Mouse (Mus musculus) kidney, postnatal 0 days (tissue): ENCODE results near the gene Rab24. TPM values are rescaled to one million over a fixed set of nuclear protein-coding genes. Genes with fewer than 3 reads are reported as not detected.

ENCODE experiments used
- ATAC-seq: fragments of 200-750 bp; cut with Nextera tagmentation; replicated peaks from 2 replicates; pipeline ENCODE4 v1.8.0; 2017; ENCODE audit warnings: low read depth, moderate number of reproducible peaks, moderate TSS enrichment, moderate library complexity; ENCODE audit not compliant: low FRiP score
- DNase-seq: peaks from one replicate; pipeline ENCODE4 v3.0.0-alpha.2; 2016; ENCODE audit warnings: low spot score
- H3K27ac ChIP-seq: fragments of 300-500 bp; sonication (generic); 2 replicates; pipeline ENCODE4 v1.5.1; 2014; ENCODE audit warnings: mild to moderate bottlenecking
- H3K27me3 ChIP-seq: fragments of 300-500 bp; sonication (generic); 2 replicates; pipeline ENCODE4 v1.6.1; 2014; ENCODE audit warnings: low read length, mixed read lengths; ENCODE audit not compliant: insufficient read depth
- H3K36me3 ChIP-seq: fragments of 300-500 bp; sonication (generic); 2 replicates; pipeline ENCODE4 v1.6.1; 2014; ENCODE audit warnings: low read length, mixed read lengths; ENCODE audit not compliant: insufficient read depth
- H3K4me1 ChIP-seq: fragments of 300-500 bp; sonication (generic); replicated peaks from 2 replicates; pipeline ENCODE4 v1.6.1; 2014; ENCODE audit warnings: antibody characterized with exemption, low read length, mixed read lengths; ENCODE audit not compliant: insufficient read depth
- H3K4me2 ChIP-seq: fragments of 300-500 bp; sonication (generic); 2 replicates; pipeline ENCODE4 v1.6.1; 2014; ENCODE audit warnings: mild to moderate bottlenecking, low read length, moderate library complexity, mixed read lengths
- H3K4me3 ChIP-seq: fragments of 300-500 bp; sonication (generic); replicated peaks from 2 replicates; pipeline ENCODE4 v1.5.1; 2014; ENCODE audit warnings: low read depth, low read length
- H3K9ac ChIP-seq: fragments of 300-500 bp; sonication (generic); 2 replicates; pipeline ENCODE4 v1.6.1; 2014; ENCODE audit warnings: low read depth, low read length
- H3K9me3 ChIP-seq: fragments of 300-500 bp; sonication (generic); replicated peaks from 2 replicates; pipeline ENCODE4 v1.6.1; 2016; ENCODE audit warnings: low read length, inconsistent platforms, mixed read lengths
- CTCF ChIP-seq: IDR thresholded peaks from 2 replicates; pipeline ENCODE4 v1.5.1; 2016; ENCODE audit warnings: antibody characterized with exemption, low read depth, mild to moderate bottlenecking, moderate library complexity
- WGBS: fragments of 180-500 bp; shearing (Covaris S2); extraction: QIAGEN DNeasy Blood & Tissue Kit; methylation state at CpG from one replicate; pipeline ENCODE4 v1.1.7; 2014; 5-methylcytosine and 5-hydroxymethylcytosine counted together
- polyA plus RNA-seq: library from polyadenylated mRNA; unstranded; fragments of >200 nt; fragmentation: Nextera tagmentation; extraction: Ambion mirVana; gene quantifications from 2 replicates; pipeline ENCODE4 v1.2.1, GENCODE M21; 2015

Rab24 gene
- polyA plus RNA-seq, 1 experiment from 2014 or later, result 93.1 TPM

DNA sequence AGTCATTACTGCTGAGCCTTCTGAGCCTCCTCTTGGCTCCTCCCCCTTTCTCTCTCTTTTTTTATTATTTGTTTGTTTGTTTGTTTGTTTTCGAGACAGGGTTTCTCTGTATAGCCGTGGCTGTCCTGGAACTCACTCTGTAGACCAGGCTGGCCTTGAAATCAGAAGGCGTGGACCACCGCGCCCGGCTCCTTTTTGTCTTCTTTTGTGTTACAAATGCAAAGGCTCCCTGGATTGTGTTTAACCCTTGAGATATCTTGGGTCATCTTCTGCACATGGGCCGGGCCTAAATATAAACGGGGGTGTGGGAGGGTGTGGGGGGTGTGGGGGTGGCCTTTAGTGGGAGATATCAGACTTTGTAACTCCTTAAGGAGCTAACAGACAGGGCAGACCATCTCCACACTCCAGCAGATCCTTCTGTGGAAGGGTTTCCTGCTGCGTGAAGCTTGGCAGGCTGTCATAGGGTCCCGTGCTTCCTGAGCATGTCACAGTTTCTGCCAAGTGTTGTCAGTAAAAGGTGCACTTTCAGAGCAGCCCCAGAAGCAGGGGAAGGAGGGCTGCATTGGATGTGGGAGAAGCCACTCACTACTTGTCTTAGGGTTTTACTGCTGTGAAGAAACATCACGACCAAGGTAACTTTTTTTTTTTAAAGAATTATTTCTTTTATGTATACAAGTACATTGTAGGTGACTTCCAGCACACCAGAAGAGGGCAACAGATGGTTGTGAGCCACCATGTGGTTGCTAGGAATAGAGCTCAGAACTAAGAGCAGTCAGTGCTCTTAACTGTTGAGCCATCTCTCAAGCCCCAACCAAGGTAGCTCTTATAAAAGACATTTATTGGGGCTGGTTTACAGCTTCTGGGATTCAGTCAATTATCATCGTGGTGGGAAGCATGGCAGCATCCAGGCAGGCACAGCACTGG is 16.6 kb upstream of the Rab24 start:
- H3K27ac ChIP-seq, result no peak overlapping the region
- H3K9ac ChIP-seq, result no peak overlapping the region
- TF ChIP-seq CTCF, result no peak
- H3K27me3 ChIP-seq, result no peaks in the 10 kb centered on the region
- DNase-seq, result no peak
- no peaks in the 10 kb centered on the region for H3K36me3 ChIP-seq
- H3K4me2 ChIP-seq, result no peak overlapping the region
- no peak for ATAC-seq
- H3K4me3 ChIP-seq, result no peak overlapping the region
- no peaks in the 10 kb centered on the region for H3K9me3 ChIP-seq
- H3K4me1 ChIP-seq, result no peaks in the 10 kb centered on the region
- 57% methylated on average over 12 of the region's 12 CpGs for whole genome bisulfite sequencing

DNA sequence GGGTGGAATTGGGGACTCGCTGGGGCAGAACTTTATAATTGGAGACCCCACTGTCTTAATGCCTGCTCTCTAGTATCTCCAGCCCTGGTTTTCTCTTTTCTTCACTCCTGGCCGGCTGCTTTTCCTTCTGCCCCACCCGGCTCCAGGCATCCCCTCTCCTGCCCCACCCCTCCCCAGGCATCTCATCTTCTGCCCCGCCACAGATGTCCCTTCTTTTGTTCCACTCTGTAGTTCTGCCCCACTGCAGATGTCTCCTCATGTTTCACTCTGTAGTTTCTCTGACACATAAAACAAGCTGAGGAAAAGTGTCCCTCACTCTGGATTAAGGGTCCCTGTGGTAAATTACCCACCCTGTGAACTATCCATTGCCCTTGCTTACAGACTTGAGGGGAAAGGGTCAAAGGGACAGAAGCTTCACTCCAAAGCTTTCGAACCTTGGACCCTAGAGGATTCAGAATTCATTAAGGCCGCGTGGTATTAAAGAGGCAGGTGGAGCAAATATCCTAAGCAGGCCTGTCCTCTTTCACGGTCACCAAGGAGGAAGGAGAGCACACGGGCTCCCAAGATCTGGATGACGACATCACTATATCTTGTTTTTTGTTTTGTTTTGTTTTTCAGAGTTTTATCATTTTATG is 15.7 kb upstream of the Rab24 start:
- ATAC-seq, result no peak

DNA sequence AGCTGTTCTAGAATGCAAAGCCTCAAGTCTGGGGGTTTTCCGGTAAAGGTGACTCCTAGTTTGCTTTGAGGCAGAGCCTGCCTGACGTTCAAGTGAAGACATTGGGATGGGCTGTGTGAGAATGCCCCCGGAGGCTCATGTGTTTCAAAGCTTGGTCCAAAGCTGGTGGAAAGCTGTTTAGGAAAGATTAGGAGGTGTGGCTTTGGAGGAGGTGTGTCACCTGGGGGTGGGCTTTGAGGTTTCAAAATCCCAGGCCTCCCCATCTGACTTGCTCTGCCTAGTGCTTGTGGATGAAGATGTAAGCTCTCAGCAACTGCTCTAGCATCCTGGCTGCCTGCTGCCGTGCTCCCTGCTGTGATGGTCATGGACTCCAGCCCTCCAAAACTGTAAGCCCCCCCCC is 14.0 kb upstream of the Rab24 start:
- Histone ChIP-seq H3K4me3 (no peak overlapping the region), H3K4me1 (peaks cover 2% of the 10 kb centered on the region; the same call in 1 of the 2 replicates), H3K9ac (no peak overlapping the region), H3K27me3 (no peaks in the 10 kb centered on the region), H3K27ac (no peak overlapping the region), H3K36me3 (no peaks in the 10 kb centered on the region), H3K9me3 (no peaks in the 10 kb centered on the region), H3K4me2 (no peak overlapping the region)
- no peak for TF ChIP-seq CTCF
- WGBS, result 83% methylated on average over 4 of the region's 4 CpGs
- ATAC-seq (no peak), DNase-seq (no peak)

More for the DNA sequence above, 15.7 kb upstream of the Rab24 start:
- Histone ChIP-seq H3K4me3 (no peak overlapping the region), H3K36me3 (no peaks in the 10 kb centered on the region), H3K4me1 (no peaks in the 10 kb centered on the region), H3K27me3 (no peaks in the 10 kb centered on the region), H3K27ac (no peak overlapping the region), H3K9me3 (no peaks in the 10 kb centered on the region), H3K9ac (no peak overlapping the region), H3K4me2 (no peak overlapping the region)
- no peak for TF ChIP-seq CTCF
- DNase-seq, result peak; percentile 41
- WGBS, result 42% methylated on average over 10 of the region's 10 CpGs

GRCm38 (mm10) chr13:55332331-55332730 is 10.6 kb upstream of the Rab24 start:
- Histone ChIP-seq H3K27ac (no peak overlapping the region), H3K4me3 (no peak overlapping the region), H3K27me3 (no peaks in the 10 kb centered on the region), H3K9me3 (no peaks in the 10 kb centered on the region), H3K36me3 (no peaks in the 10 kb centered on the region), H3K4me2 (no peak overlapping the region), H3K4me1 (peaks cover 10% of the 10 kb centered on the region), H3K9ac (no peak overlapping the region)
- DNase-seq, result no peak
- no peak for ATAC-seq
- TF ChIP-seq CTCF, result no peak
- 89% methylated on average over 3 of the region's 3 CpGs for WGBS

DNA sequence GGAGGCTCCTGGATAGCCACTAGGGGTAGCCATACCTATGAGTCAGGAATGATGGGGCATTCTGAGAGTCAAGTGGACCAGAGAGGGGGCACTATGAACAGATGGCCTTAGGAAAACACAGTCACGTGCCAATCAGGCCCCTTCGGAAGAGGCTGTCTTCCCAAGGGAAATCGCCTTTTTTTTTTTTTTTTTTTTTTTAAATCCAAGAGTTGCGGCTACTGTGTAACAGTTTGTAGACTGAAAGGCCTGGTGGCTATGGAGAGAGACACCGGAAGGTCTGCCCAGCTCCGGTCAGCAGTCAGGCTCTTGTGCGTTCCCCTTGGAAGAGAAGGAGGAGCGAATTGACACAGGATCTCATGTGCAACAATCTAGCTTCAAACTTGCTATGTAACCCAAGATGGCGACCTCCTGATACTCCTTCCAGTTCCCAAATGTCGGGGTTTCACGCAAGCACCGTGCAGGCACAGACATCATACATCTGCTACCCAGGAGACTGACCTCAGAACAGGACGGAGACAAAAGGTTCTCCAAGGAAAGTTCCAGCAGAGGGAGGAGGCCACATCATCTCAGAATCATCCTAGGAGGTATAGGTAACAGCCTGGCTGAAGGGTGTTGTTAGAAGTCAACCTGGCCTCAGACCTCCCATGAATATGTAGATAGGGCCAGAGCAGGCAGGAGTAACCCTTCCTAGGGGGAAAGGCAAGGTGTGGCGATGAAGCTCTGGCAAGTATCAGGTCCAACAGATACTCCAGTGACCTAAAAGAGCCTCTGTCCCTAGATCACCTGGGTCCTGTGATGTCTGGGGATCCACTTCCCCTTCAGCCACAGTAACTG is 9.0 kb upstream of the Rab24 start:
- H3K9ac ChIP-seq, result 0 out of 2 replicates have a peak overlapping the region, but pooled peaks have one; percentile 54
- H3K27me3 ChIP-seq, result no peaks in the 10 kb centered on the region
- 0 out of 2 replicates have a peak overlapping the region, but pooled peaks have one; percentile 65 for H3K27ac ChIP-seq
- H3K9me3 ChIP-seq, result no peaks in the 10 kb centered on the region
- peaks cover 10% of the 10 kb centered on the region for H3K4me1 ChIP-seq
- peak overlapping the region; percentile 50 for H3K4me3 ChIP-seq
- TF ChIP-seq CTCF, result peak; percentile 60; the same call in 1 of the 2 replicates
- DNase-seq, result peak; percentile 78
- peaks cover 3% of the 10 kb centered on the region; the same call in 1 of the 2 replicates for H3K36me3 ChIP-seq
- peak overlapping the region; percentile 68 for H3K4me2 ChIP-seq
- no peak; the same call in 1 of the 2 replicates for ATAC-seq
- WGBS, result 38% methylated on average over 14 of the region's 14 CpGs
